In genomic region chr15:100468295-100469188, GRCm38 (mm10) we compare ENCODE assay signal across 8 mouse cellular contexts. TPM values are rescaled to one million over a fixed set of nuclear protein-coding genes. Genes with fewer than 3 reads are reported as not detected.
DNase-seq lines count a peak whose midpoint lies in the region; ATAC-seq lines count a peak whose summit lies in the region.

Gene Letmd1, plus strand, starts transcription at chr15:100469023.

- no peaks in the 10 kb centered on the region for H3K36me3 ChIP-seq in intestine, embryonic 15.5 days

- H3K4me1 ChIP-seq in intestine, embryonic 15.5 days (replicated peaks) = peaks cover 19% of the 10 kb centered on the region

- 2% methylated on average over 74 of the region's 84 CpGs for WGBS in intestine, embryonic 15.5 days

- no peaks in the 10 kb centered on the region for H3K27me3 ChIP-seq in intestine, embryonic 15.5 days (replicated peaks)

- peak within 1 kb of the TSS; percentile 90 for H3K27ac ChIP-seq in intestine, embryonic 15.5 days

- ATAC-seq in intestine, embryonic 15.5 days = peak; percentile 94
- ATAC-seq in megakaryocyte-erythroid progenitor cell, adult 5-6 weeks (replicated peaks; ENCODE audit: low FRiP score, low TSS enrichment, poor library complexity, severe bottlenecking) = peak; percentile 90

- H3K9ac ChIP-seq in intestine, embryonic 15.5 days = peak within 1 kb of the TSS; percentile 93

- no peaks in the 10 kb centered on the region for H3K9me3 ChIP-seq in intestine, embryonic 15.5 days

- H3K4me3 ChIP-seq in intestine, embryonic 15.5 days (replicated peaks) = peak within 1 kb of the TSS; percentile 92

- peak; percentile 85 for DNase-seq in adrenal gland, adult 8-10 months
- peak; percentile 82 for DNase-seq in embryo, embryonic 11.5 days (ENCODE audit: low read depth, low spot score)
- DNase-seq in gastrocnemius, postnatal 36 days = peak; percentile 81 to 85
- DNase-seq in left cerebral cortex, postnatal 14 days (ENCODE audit: low spot score in 2 of 2) = peak; percentile 89 to 91
- peak; percentile 92 for DNase-seq in right cerebral cortex, postnatal 14 days
- DNase-seq in urinary bladder, postnatal 25 days (ENCODE audit: low spot score) = peak; percentile 75

- intact Hi-C loops in gastrocnemius, postnatal 36 days (cut with DNase I) = loop anchor here (5.0 kb wide), 2 partner anchors 144 to 214 kb away; no protein-coding TSS in a partner anchor
- intact Hi-C loops in left cerebral cortex, postnatal 14 days (cut with DNase I) = loop anchor here (10.0 kb wide), 1 partner anchor 204 kb away; no protein-coding TSS in a partner anchor

- peak within 1 kb of the TSS; percentile 87 for H3K4me2 ChIP-seq in intestine, embryonic 15.5 days (replicated peaks)

RNA-seq across cellular contexts. Expression of gene Letmd1, which starts in this region (rescaled TPM):
- total RNA-seq in adrenal gland, adult 8-10 months (2022) = 100 to 1,000 TPM in 3 of 4 experiments, 10 to 100 TPM in 1; 77.8 to 122 (median 108) TPM
- 1 to 10 TPM; 8.0 to 9.3 TPM for total RNA-seq in gastrocnemius, postnatal 36 days (2021)
- 31.2 and 32.9 TPM in 2 replicates for polyA plus RNA-seq in intestine, embryonic 15.5 days (2015; fragmentation: Nextera tagmentation; extraction: Ambion mirVana)
- 10 to 100 TPM; 65.8 to 70.5 TPM for total RNA-seq in left cerebral cortex, postnatal 14 days (2021)
- 42.9 and 43.9 TPM in 2 replicates for total RNA-seq in megakaryocyte-erythroid progenitor cell, adult 5-6 weeks (2014; fragmentation: Nextera tagmentation)
- total RNA-seq in megakaryocyte-erythroid progenitor cell, adult 5-6 weeks (2017) = 19.5 and 23.3 TPM in 2 replicates

Comparison
In these comparisons a context has a peak if more than half of its experiments do, and no peak if none do; other contexts are left out.
1. Peak in every context shown above with its lines: DNase-seq, ATAC-seq, H3K4me3 ChIP-seq and H3K27ac ChIP-seq.